Mouse (Mus musculus) brain, embryonic 14.5 days (tissue): Measurements from ENCODE around the gene Ddx39. TPM values are rescaled to one million over a fixed set of nuclear protein-coding genes. Genes with fewer than 3 reads are reported as not detected.

Experiments used
- DNase-seq: peaks from one replicate; pipeline ENCODE4 v3.0.0-alpha.2; 2011; ENCODE audit warnings: low read depth
- CTCF ChIP-seq: fragments of 200-500 bp; IDR thresholded peaks from 2 replicates; pipeline ENCODE4 v1.5.1; 2012; ENCODE audit warnings: inconsistent platforms, mild to moderate bottlenecking, moderate library complexity, borderline replicate concordance; ENCODE audit not compliant: insufficient read depth, insufficient read length; ENCODE audit errors: extremely low read depth
- POLR2A ChIP-seq: fragments of 200-500 bp; IDR thresholded peaks from 2 replicates; pipeline ENCODE4 v1.6.1; 2012; ENCODE audit warnings: mild to moderate bottlenecking, inconsistent platforms, borderline replicate concordance; ENCODE audit not compliant: poor library complexity, insufficient read depth, insufficient read length, severe bottlenecking; ENCODE audit errors: extremely low read depth
- polyA plus RNA-seq: library from polyadenylated mRNA; depleted of rRNA; stranded (reverse); fragments of >200 nt; gene quantifications from 2 replicates; pipeline ENCODE4 v1.2.3, GENCODE M21; 2012; rRNA removed

Ddx39 gene
- polyA plus RNA-seq, 1 experiment = 74.5 TPM

GRCm38 (mm10) chr8:83764717-83765116 is 49.7 kb downstream of the Ddx39 start:
- TF ChIP-seq POLR2A = no peak
- TF ChIP-seq CTCF = no peak
- no peak for DNase-seq

- TF ChIP-seq POLR2A = no peak
- no peak for TF ChIP-seq CTCF
- no peak for DNase-seq
Measured at GRCm38 (mm10) chr8:83765663-83766062, 50.7 kb downstream of the Ddx39 start.

GRCm38 (mm10) chr8:83767442-83767841 is 52.5 kb downstream of the Ddx39 start:
- TF ChIP-seq CTCF (no peak), POLR2A (no peak)
- no peak for DNase-seq

- TF ChIP-seq POLR2A (no peak), CTCF (no peak)
Measured at GRCm38 (mm10) chr8:83768526-83768925, 53.5 kb downstream of the Ddx39 start.

GRCm38 (mm10) chr8:83769720-83770119 is 54.7 kb downstream of the Ddx39 start:
- no peak for DNase-seq
- TF ChIP-seq POLR2A = no peak
- TF ChIP-seq CTCF = no peak

More at GRCm38 (mm10) chr8:83768526-83768925, 53.5 kb downstream of the Ddx39 start:
- DNase-seq = no peak

GRCm38 (mm10) chr8:83770669-83771068 is 55.7 kb downstream of the Ddx39 start:
- TF ChIP-seq POLR2A (no peak), CTCF (no peak)
- DNase-seq = no peak

GRCm38 (mm10) chr8:83771791-83772190 is 56.8 kb downstream of the Ddx39 start:
- no peak for TF ChIP-seq POLR2A
- no peak for TF ChIP-seq CTCF
- DNase-seq = no peak

GRCm38 (mm10) chr8:83772701-83773451 is 57.9 kb downstream of the Ddx39 start:
- TF ChIP-seq POLR2A (no peak), CTCF (no peak)
- peak; percentile 60 for DNase-seq

GRCm38 (mm10) chr8:83773452-83773846 is 58.5 kb downstream of the Ddx39 start:
- TF ChIP-seq POLR2A (no peak), CTCF (no peak)
- DNase-seq = no peak

- DNase-seq = no peak
- TF ChIP-seq POLR2A = no peak
- no peak for TF ChIP-seq CTCF
Measured at GRCm38 (mm10) chr8:83774221-83774620, 59.2 kb downstream of the Ddx39 start.

Other genes with a start within 250 kb of the Ddx39 start
- gene Olfr370, start 179.4 kb upstream of the Ddx39 start, polyA plus RNA-seq = 0.10 and 0.15 TPM in 2 replicates
- 294 and 383 TPM in 2 replicates for gene Ndufb7, start 148.5 kb upstream of the Ddx39 start, polyA plus RNA-seq
- gene Tecr, start 107.2 kb upstream of the Ddx39 start, polyA plus RNA-seq = 913 and 1,191 TPM in 2 replicates
- gene Dnajb1, start 107.0 kb upstream of the Ddx39 start, polyA plus RNA-seq = 35.1 and 38.0 TPM in 2 replicates
- 91.4 and 105 TPM in 2 replicates for gene Gipc1, start 62.5 kb upstream of the Ddx39 start, polyA plus RNA-seq
- 1.1 and 1.4 TPM in 2 replicates for gene Ptger1, start 48.5 kb upstream of the Ddx39 start, polyA plus RNA-seq
- 65.5 and 74.6 TPM in 2 replicates for gene Pkn1, start 16.0 kb upstream of the Ddx39 start, polyA plus RNA-seq
- gene Adgre5, start 26.1 kb downstream of the Ddx39 start, polyA plus RNA-seq = 16.0 and 21.3 TPM in 2 replicates
- 237 and 327 TPM in 2 replicates for gene Adgrl1, start 184.9 kb downstream of the Ddx39 start, polyA plus RNA-seq
- 0.62 and 0.77 TPM in 2 replicates for gene Gm10644, start 240.0 kb downstream of the Ddx39 start, polyA plus RNA-seq
- gene Asf1b, start 240.3 kb downstream of the Ddx39 start, polyA plus RNA-seq = 20.3 and 31.9 TPM in 2 replicates